Mouse (Mus musculus) myocyte (in vitro differentiated cells): ENCODE data around the gene Gm20388. TPM values are rescaled to one million over a fixed set of nuclear protein-coding genes. Genes with fewer than 3 reads are reported as not detected.

Experiments
- H3K27me3 ChIP-seq: one replicate; pipeline ENCODE4 v1.6.1; 2011; ENCODE audit not compliant: control insufficient read depth, insufficient read depth, insufficient read length
- H3K36me3 ChIP-seq: one replicate; pipeline ENCODE4 v1.6.1; 2011; ENCODE audit not compliant: control insufficient read depth, insufficient read depth
- H3K4me2 ChIP-seq: one replicate; pipeline ENCODE4 v1.6.1; 2011; ENCODE audit warnings: low read depth, control low read depth
- H3K4me3 ChIP-seq: one replicate; pipeline ENCODE4 v1.5.1; 2011; ENCODE audit warnings: mild to moderate bottlenecking, control low read depth, moderate library complexity
- H3K79me2 ChIP-seq: one replicate; pipeline ENCODE4 v1.6.1; 2011; ENCODE audit not compliant: control insufficient read depth, insufficient read depth
- H3ac ChIP-seq: one replicate; pipeline ENCODE4 v1.6.1; 2011; ENCODE audit not compliant: control insufficient read depth, insufficient read length
- CEBPB ChIP-seq: IDR thresholded peaks from 2 replicates; pipeline ENCODE4 v1.6.1; 2011; ENCODE audit warnings: mild to moderate bottlenecking, moderate library complexity; ENCODE audit not compliant: poor library complexity, insufficient read depth, severe bottlenecking
- E2F4 ChIP-seq: IDR thresholded peaks from one replicate; pipeline ENCODE4 v1.6.1; 2011; ENCODE audit warnings: mild to moderate bottlenecking, control low read depth, moderate library complexity; ENCODE audit not compliant: insufficient read depth
- MAX ChIP-seq: IDR thresholded peaks from one replicate; pipeline ENCODE4 v1.6.1; 2011; ENCODE audit warnings: low read depth, mild to moderate bottlenecking, control low read depth
- MYOD1 ChIP-seq, 3 experiments: IDR thresholded peaks; one replicate each; pipeline ENCODE4 v1.6.1; 2011; ENCODE audit warnings: control low read depth in 2 of 3, low read depth in 2 of 3, mild to moderate bottlenecking in 2 of 3, moderate library complexity in 1 of 3; ENCODE audit not compliant: insufficient read length in 2 of 3, control insufficient read depth in 1 of 3
- MYOG ChIP-seq, 3 experiments: IDR thresholded peaks; one replicate each; pipeline ENCODE4 v1.6.1; 2011; ENCODE audit warnings: control low read depth in 2 of 3, low read depth in 2 of 3, mild to moderate bottlenecking in 2 of 3; ENCODE audit not compliant: insufficient read length in 2 of 3, control insufficient read depth in 1 of 3, insufficient read depth in 1 of 3
- POLR2A ChIP-seq: IDR thresholded peaks from one replicate; pipeline ENCODE4 v1.6.1; 2011; ENCODE audit warnings: low read depth, mild to moderate bottlenecking, control low read depth, moderate library complexity; ENCODE audit not compliant: insufficient read length
- POLR2AphosphoS2 ChIP-seq: IDR thresholded peaks from one replicate; pipeline ENCODE4 v1.6.1; 2011; ENCODE audit warnings: low read depth, control low read depth; ENCODE audit not compliant: insufficient read length
- REST ChIP-seq: IDR thresholded peaks from one replicate; pipeline ENCODE4 v1.6.1; 2011; ENCODE audit warnings: mild to moderate bottlenecking, control low read depth, moderate library complexity; ENCODE audit not compliant: insufficient read depth, insufficient read length
- SRF ChIP-seq: IDR thresholded peaks from one replicate; pipeline ENCODE4 v1.6.1; 2011; ENCODE audit warnings: low read depth; ENCODE audit not compliant: control insufficient read depth, insufficient read length
- TCF12 ChIP-seq: IDR thresholded peaks from one replicate; pipeline ENCODE4 v1.6.1; 2011; ENCODE audit warnings: mild to moderate bottlenecking, control low read depth; ENCODE audit not compliant: poor library complexity, insufficient read depth, severe bottlenecking
- TCF3 ChIP-seq: IDR thresholded peaks from one replicate; pipeline ENCODE4 v1.6.1; 2011; ENCODE audit warnings: low read depth, control low read depth; ENCODE audit not compliant: insufficient read length
- USF1 ChIP-seq: IDR thresholded peaks from one replicate; pipeline ENCODE4 v1.6.1; 2011; ENCODE audit warnings: low read depth, mild to moderate bottlenecking, control low read depth, moderate library complexity
- polyA plus RNA-seq: library from polyadenylated mRNA; unstranded; fragments of >200 nt; fragmentation: generic; extraction: Trizol; gene quantifications from one replicate; pipeline ENCODE4 v1.2.1, GENCODE M21; 2012; ENCODE audit warnings: missing spikeins

Gene Gm20388
- polyA plus RNA-seq, 1 experiment: 15.3 TPM

DNA sequence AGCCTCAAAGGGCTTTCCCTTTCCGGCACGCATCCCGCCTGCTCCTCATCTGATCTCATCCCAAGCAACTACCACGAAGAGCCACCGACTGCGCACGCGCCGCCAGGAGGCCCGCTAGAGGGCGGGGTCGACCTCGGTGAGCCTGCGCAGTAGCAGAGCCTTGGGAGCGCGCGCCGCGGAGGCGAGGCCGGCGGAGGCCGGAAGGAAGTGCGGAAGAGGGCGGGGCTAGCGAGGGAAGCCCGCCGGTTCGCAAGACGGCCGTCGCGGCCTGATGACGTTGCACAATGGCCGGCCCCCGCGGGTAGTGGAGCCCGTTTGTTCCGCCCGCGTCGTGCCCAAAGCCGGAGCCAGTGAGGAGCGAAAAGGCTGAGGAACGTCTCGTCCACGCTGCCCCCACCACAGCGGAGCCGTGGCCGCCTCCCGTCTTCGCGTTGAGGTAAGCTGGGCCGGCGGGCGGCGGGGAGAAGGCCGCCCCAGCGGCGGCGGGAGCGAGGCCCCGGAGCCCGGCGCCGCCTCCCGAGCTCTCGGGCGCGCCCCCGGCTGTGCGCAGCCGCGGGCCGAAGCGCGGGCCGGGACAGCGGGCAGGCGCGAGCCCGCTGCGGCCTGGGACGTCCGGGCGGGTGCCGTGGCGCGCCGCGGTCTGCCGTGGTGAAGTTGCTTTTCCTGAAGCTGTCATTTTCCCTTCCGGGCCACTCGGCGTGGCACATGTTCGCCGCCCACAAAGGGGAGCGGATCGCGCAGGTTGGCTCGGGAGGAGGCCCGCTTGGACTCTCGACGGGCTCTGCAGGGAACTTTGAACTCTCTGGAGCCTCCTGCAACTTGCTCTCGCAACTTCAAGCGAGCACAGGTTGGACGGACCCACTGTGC lies 2466.0 kb downstream of the Gm20388 start, which contains the start of gene Zc3h18:
TSS of gene Zc3h18 (plus strand) at position 245 of the 867 bp plus-strand sequence.
- peaks cover 60% of the 10 kb centered on the region for H3K79me2 ChIP-seq
- H3ac ChIP-seq: peak within 1 kb of the TSS; percentile 74
- no peaks in the 10 kb centered on the region for H3K27me3 ChIP-seq
- TF ChIP-seq MYOG (IDR thresholded peaks at IDR 0.05; ENCODE audit: control insufficient read depth in 1 of 3, insufficient read depth in 1 of 3, insufficient read length in 2 of 3, low read depth in 2 of 3) (peak in 1 of 3 experiments; percentile 4), E2F4 (peak; percentile 16), POLR2A (peak; percentile 76), TCF3 (no peak), SRF (peak; percentile 78), TCF12 (no peak), USF1 (no peak), CEBPB (peak; percentile 71), MYOD1 (IDR thresholded peaks at IDR 0.05; ENCODE audit: control insufficient read depth in 1 of 3, insufficient read length in 2 of 3, low read depth in 2 of 3) (peak in 1 of 3 experiments; percentile 18), POLR2AphosphoS2 (peak; percentile 93), MAX (peak; percentile 13)
- peak within 1 kb of the TSS; percentile 90 for H3K4me3 ChIP-seq
- peaks cover 17% of the 10 kb centered on the region for H3K36me3 ChIP-seq
- peak within 1 kb of the TSS; percentile 97 for H3K4me2 ChIP-seq

- Histone ChIP-seq H3K27me3 (no peaks in the 10 kb centered on the region), H3K4me2 (no peak overlapping the region), H3K4me3 (no peak overlapping the region), H3K79me2 (peaks cover 69% of the 10 kb centered on the region), H3K36me3 (peaks cover 51% of the 10 kb centered on the region), H3ac (no peak overlapping the region)
- TF ChIP-seq POLR2AphosphoS2 (no peak), CEBPB (no peak), SRF (no peak), TCF12 (no peak), MAX (no peak), TCF3 (no peak), E2F4 (no peak)
Measured at GRCm38 (mm10) chr8:122383039-122383438, 2472.4 kb downstream of the Gm20388 start.

DNA sequence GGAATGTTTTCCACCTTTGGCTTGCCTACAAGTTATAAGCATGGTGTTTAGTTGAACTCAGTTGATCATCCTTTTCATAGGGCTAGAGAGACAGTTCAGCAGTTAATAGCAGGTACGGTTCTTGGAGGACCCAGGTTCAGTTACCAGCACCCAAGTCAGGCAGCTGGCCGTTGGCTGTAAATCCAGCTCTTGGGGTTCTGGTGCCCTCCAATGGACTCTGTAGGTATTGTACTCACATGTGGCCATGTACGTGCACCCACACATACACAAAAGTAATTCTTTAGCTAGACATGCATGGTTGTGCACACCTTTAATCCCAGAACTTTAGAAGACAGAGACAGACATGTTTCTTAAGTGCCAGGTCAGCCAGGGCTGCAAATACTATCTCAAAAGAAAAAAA lies 2478.7 kb downstream of the Gm20388 start:
- peaks cover 64% of the 10 kb centered on the region for H3K36me3 ChIP-seq
- H3K79me2 ChIP-seq: peaks cover 12% of the 10 kb centered on the region
- no peak overlapping the region for H3K4me2 ChIP-seq
- no peak for TF ChIP-seq MYOG (IDR thresholded peaks at IDR 0.05; ENCODE audit: control insufficient read depth in 1 of 3, insufficient read depth in 1 of 3, insufficient read length in 2 of 3, low read depth in 2 of 3)
- TF ChIP-seq CEBPB: no peak
- TF ChIP-seq POLR2A: no peak
- H3K27me3 ChIP-seq: no peaks in the 10 kb centered on the region
- no peak overlapping the region for H3K4me3 ChIP-seq
- no peak overlapping the region for H3ac ChIP-seq

GRCm38 (mm10) chr8:122390758-122391157 lies 2480.1 kb downstream of the Gm20388 start:
- Histone ChIP-seq H3K4me3 (no peak overlapping the region), H3K79me2 (peaks cover 4% of the 10 kb centered on the region), H3K4me2 (no peak overlapping the region), H3ac (no peak overlapping the region), H3K36me3 (peaks cover 54% of the 10 kb centered on the region), H3K27me3 (no peaks in the 10 kb centered on the region)
- TF ChIP-seq POLR2AphosphoS2: no peak
- no peak for TF ChIP-seq MAX
- TF ChIP-seq E2F4: no peak
- TF ChIP-seq SRF: no peak
- no peak for TF ChIP-seq TCF3
- no peak for TF ChIP-seq MYOD1 (IDR thresholded peaks at IDR 0.05; ENCODE audit: control insufficient read depth in 1 of 3, insufficient read length in 2 of 3, low read depth in 2 of 3)
- TF ChIP-seq MYOG (IDR thresholded peaks at IDR 0.05; ENCODE audit: control insufficient read depth in 1 of 3, insufficient read depth in 1 of 3, insufficient read length in 2 of 3, low read depth in 2 of 3): no peak
- TF ChIP-seq USF1: no peak
- no peak for TF ChIP-seq CEBPB
- TF ChIP-seq POLR2A: no peak
- no peak for TF ChIP-seq REST
- TF ChIP-seq TCF12: no peak

DNA sequence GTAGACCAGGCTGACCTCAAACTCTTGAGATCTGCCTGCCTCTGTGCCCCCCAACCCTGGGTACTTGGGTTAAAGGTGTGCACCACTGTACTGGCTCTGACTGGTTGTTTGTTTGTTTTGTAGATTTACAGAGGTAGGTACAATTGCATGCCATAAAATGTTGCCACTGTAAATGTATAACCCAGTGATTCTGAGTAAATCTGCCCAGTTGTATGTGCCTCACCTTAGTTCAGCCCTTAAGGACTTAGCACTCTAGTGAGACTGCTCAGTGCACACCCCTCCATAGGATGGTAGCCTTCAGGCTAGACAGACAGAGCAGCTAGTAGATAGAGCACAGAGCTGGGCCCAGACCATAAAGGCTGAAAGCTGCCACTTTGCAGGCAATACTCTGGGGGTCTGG lies 2483.1 kb downstream of the Gm20388 start:
- Histone ChIP-seq H3K4me3 (no peak overlapping the region), H3K36me3 (peaks cover 28% of the 10 kb centered on the region), H3K79me2 (no peaks in the 10 kb centered on the region), H3K4me2 (no peak overlapping the region), H3ac (no peak overlapping the region), H3K27me3 (no peaks in the 10 kb centered on the region)
- no peak for TF ChIP-seq POLR2AphosphoS2
- no peak for TF ChIP-seq TCF3
- TF ChIP-seq SRF: no peak
- TF ChIP-seq CEBPB: no peak
- TF ChIP-seq MYOG (IDR thresholded peaks at IDR 0.05; ENCODE audit: control insufficient read depth in 1 of 3, insufficient read depth in 1 of 3, insufficient read length in 2 of 3, low read depth in 2 of 3): no peak
- TF ChIP-seq MYOD1 (IDR thresholded peaks at IDR 0.05; ENCODE audit: control insufficient read depth in 1 of 3, insufficient read length in 2 of 3, low read depth in 2 of 3): no peak
- TF ChIP-seq REST: no peak
- TF ChIP-seq POLR2A: no peak
- TF ChIP-seq E2F4: no peak
- TF ChIP-seq TCF12: no peak
- TF ChIP-seq MAX: no peak
- TF ChIP-seq USF1: no peak
